Mouse (Mus musculus) CH12.LX (cell line): Measurements from ENCODE around the gene 4921517D22Rik. TPM values are rescaled to one million over a fixed set of nuclear protein-coding genes. Genes with fewer than 3 reads are reported as not detected.

Experiments used
- DNase-seq: peaks from one replicate; pipeline ENCODE4 v3.0.0-alpha.2; 2013; ENCODE audit errors: extremely low read depth
- H3K27ac ChIP-seq: 2 replicates; pipeline ENCODE4 v1.5.1; 2012; ENCODE audit warnings: low read depth, mild to moderate bottlenecking, control low read depth, moderate library complexity; ENCODE audit not compliant: insufficient read depth
- H3K27me3 ChIP-seq: replicated peaks from 2 replicates; pipeline ENCODE3; 2012; ENCODE audit warnings: inconsistent platforms
- H3K36me3 ChIP-seq, 2 experiments: replicated peaks in 1 of 2; 2 replicates each; pipeline versions ENCODE3 to v1.6.1; 2012; ENCODE audit warnings: inconsistent platforms in 1 of 2, low read length in 1 of 2, mild to moderate bottlenecking in 1 of 2, mixed read lengths in 1 of 2, moderate library complexity in 1 of 2; ENCODE audit not compliant: control insufficient read depth in 1 of 2, insufficient read depth in 1 of 2
- H3K4me1 ChIP-seq, 2 experiments: 2 replicates each; pipeline ENCODE4 v1.6.1; 2012; ENCODE audit warnings: inconsistent platforms in 1 of 2, moderate library complexity in 1 of 2; ENCODE audit not compliant: insufficient read depth in 2 of 2, control insufficient read depth in 1 of 2
- H3K4me2 ChIP-seq: 2 replicates; pipeline ENCODE4 v1.6.1; 2012; ENCODE audit warnings: low read depth, mild to moderate bottlenecking, control low read depth; ENCODE audit not compliant: poor library complexity, insufficient read depth, severe bottlenecking
- H3K4me3 ChIP-seq, 3 experiments: fragments of 150-350 bp in 1 of 3; sonication (generic) in 1 of 3; replicated peaks in 1 of 3; 2 replicates each; pipeline versions ENCODE3 to v1.5.1; 2011 to 2012; ENCODE audit warnings: low read depth in 2 of 3, low read length in 2 of 3, mild to moderate bottlenecking in 2 of 3, moderate library complexity in 2 of 3, control low read depth in 1 of 3, improper control_type of control experiment in 1 of 3, inconsistent platforms in 1 of 3, mixed read lengths in 1 of 3; ENCODE audit not compliant: poor library complexity in 1 of 3
- H3K79me2 ChIP-seq: replicated peaks from 2 replicates; pipeline ENCODE4 v1.6.1; 2012; ENCODE audit warnings: mild to moderate bottlenecking, moderate library complexity; ENCODE audit not compliant: control insufficient read depth, poor library complexity, insufficient read depth, severe bottlenecking; ENCODE audit errors: extremely low read depth
- H3K9ac ChIP-seq: 2 replicates; pipeline ENCODE4 v1.6.1; 2012; ENCODE audit warnings: low read depth, mild to moderate bottlenecking, control low read depth, moderate library complexity; ENCODE audit not compliant: insufficient read depth
- H3K9me3 ChIP-seq: replicated peaks from 2 replicates; pipeline ENCODE3; 2012; ENCODE audit warnings: low read length, inconsistent platforms, mixed read lengths
- BHLHE40 ChIP-seq: IDR thresholded peaks from 2 replicates; pipeline ENCODE4 v1.6.1; 2011; ENCODE audit warnings: mild to moderate bottlenecking, low read depth, low read length, improper control_type of control experiment
- CTCF ChIP-seq, 2 experiments: IDR thresholded peaks in 1 of 2; conservative IDR thresholded peaks in 1 of 2; 2 replicates each; pipeline ENCODE4 v1.5.1; 2011 to 2012; ENCODE audit warnings: low read depth in 2 of 2, low read length in 2 of 2, improper control_type of control experiment in 1 of 2, inconsistent platforms in 1 of 2, mild to moderate bottlenecking in 1 of 2, moderate library complexity in 1 of 2
- ELF1 ChIP-seq: IDR thresholded peaks from 2 replicates; pipeline ENCODE4 v1.6.1; 2014; ENCODE audit warnings: low read depth, mild to moderate bottlenecking, inconsistent platforms, low read length, improper control_type of control experiment
- GABPA ChIP-seq: IDR thresholded peaks from 2 replicates; pipeline ENCODE4 v1.6.1; 2012; ENCODE audit warnings: low read depth, low read length, improper control_type of control experiment, inconsistent platforms; ENCODE audit not compliant: insufficient replicate concordance
- HCFC1 ChIP-seq: IDR thresholded peaks from 2 replicates; pipeline ENCODE4 v1.6.1; 2012; ENCODE audit warnings: low read depth, mild to moderate bottlenecking, inconsistent platforms, low read length, improper control_type of control experiment
- JUN ChIP-seq: IDR thresholded peaks from 2 replicates; pipeline ENCODE4 v1.6.1; 2011; ENCODE audit warnings: low read depth, mild to moderate bottlenecking, low read length, improper control_type of control experiment, moderate library complexity; ENCODE audit not compliant: insufficient read depth
- JUND ChIP-seq: conservative IDR thresholded peaks from 2 replicates; pipeline ENCODE4 v1.6.1; 2011; ENCODE audit warnings: low read depth, low read length, improper control_type of control experiment
- MAFK ChIP-seq: IDR thresholded peaks from 2 replicates; pipeline ENCODE4 v1.6.1; 2011; ENCODE audit warnings: low read length, improper control_type of control experiment; ENCODE audit not compliant: insufficient replicate concordance
- MEF2A ChIP-seq: IDR thresholded peaks from 2 replicates; pipeline ENCODE4 v1.6.1; 2014; ENCODE audit warnings: low read depth, mild to moderate bottlenecking, inconsistent platforms, low read length, improper control_type of control experiment, borderline replicate concordance
- MXI1 ChIP-seq: IDR thresholded peaks from 2 replicates; pipeline ENCODE4 v1.6.1; 2011; ENCODE audit warnings: mild to moderate bottlenecking, low read depth, low read length, improper control_type of control experiment
- MYC ChIP-seq: IDR thresholded peaks from 2 replicates; pipeline ENCODE4 v1.6.1; 2011; ENCODE audit warnings: low read depth, mild to moderate bottlenecking, improper control_type of control experiment, low read length
- NRF1 ChIP-seq: IDR thresholded peaks from 2 replicates; pipeline ENCODE4 v1.6.1; 2014; ENCODE audit warnings: low read depth, mild to moderate bottlenecking, inconsistent platforms, low read length, improper control_type of control experiment, moderate library complexity
- PAX5 ChIP-seq: IDR thresholded peaks from 2 replicates; pipeline ENCODE4 v1.6.1; 2012; ENCODE audit warnings: low read length, inconsistent platforms, mixed read lengths
- POLR2A ChIP-seq: IDR thresholded peaks from 2 replicates; pipeline ENCODE4 v1.6.1; 2011; ENCODE audit warnings: low read depth, mild to moderate bottlenecking, improper control_type of control experiment, low read length
- POLR2AphosphoS2 ChIP-seq: IDR thresholded peaks from 2 replicates; pipeline ENCODE4 v1.6.1; 2011; ENCODE audit warnings: low read depth, low read length, improper control_type of control experiment
- RAD21 ChIP-seq: IDR thresholded peaks from 2 replicates; pipeline ENCODE4 v1.6.1; 2011; ENCODE audit warnings: low read depth, mild to moderate bottlenecking, low read length, improper control_type of control experiment, moderate library complexity
- SIN3A ChIP-seq: IDR thresholded peaks from 2 replicates; pipeline ENCODE4 v1.6.1; 2012; ENCODE audit warnings: low read length, improper control_type of control experiment, inconsistent platforms
- SMC3 ChIP-seq: IDR thresholded peaks from 2 replicates; pipeline ENCODE4 v1.6.1; 2011; ENCODE audit warnings: low read depth, low read length, improper control_type of control experiment
- USF1 ChIP-seq: IDR thresholded peaks from 2 replicates; pipeline ENCODE4 v1.6.1; 2014; ENCODE audit warnings: low read depth, mild to moderate bottlenecking, inconsistent platforms, low read length, improper control_type of control experiment
- USF2 ChIP-seq: conservative IDR thresholded peaks from 2 replicates; pipeline ENCODE4 v1.6.1; 2011; ENCODE audit warnings: low read depth, low read length, improper control_type of control experiment
- ZC3H11A ChIP-seq: IDR thresholded peaks from 2 replicates; pipeline ENCODE4 v1.6.1; 2012; ENCODE audit warnings: low read depth, mild to moderate bottlenecking, inconsistent platforms, low read length, improper control_type of control experiment
- ZKSCAN1 ChIP-seq: IDR thresholded peaks from 2 replicates; pipeline ENCODE4 v1.6.1; 2012; ENCODE audit warnings: low read depth, inconsistent platforms, low read length, improper control_type of control experiment, borderline replicate concordance
- ZNF384 ChIP-seq: IDR thresholded peaks from 2 replicates; pipeline ENCODE4 v1.6.1; 2012; ENCODE audit warnings: low read depth, low read length, improper control_type of control experiment, inconsistent platforms
- dilution Hi-C: fragments of 300-500 bp; cut with MboI; formaldehyde crosslinking; loops from 2 replicates; pipeline ENCODE4 v1.14.3; 2020; ENCODE audit warnings: low sequenced_read_pairs; ENCODE audit not compliant: extremely low pct_unique_long_range_greater_than_20kb, extremely low pct_ligation_motif_present
- in situ Hi-C: fragments of 300-500 bp; cut with MboI; formaldehyde crosslinking; loops from 3 replicates; pipeline ENCODE4 v1.14.3; 2019; ENCODE audit warnings: low sequenced_read_pairs, low pct_ligation_motif_present, low pct_unique_long_range_greater_than_20kb, mixed read lengths
- polyA plus RNA-seq: library from polyadenylated mRNA; unstranded; fragments of >175 nt; gene quantifications from 2 replicates; pipeline ENCODE4 v1.2.1, GENCODE M21; 2012; ENCODE audit warnings: low read depth; ENCODE audit not compliant: insufficient read length
- total RNA-seq, 2 experiments: library from RNA; depleted of rRNA; stranded (reverse); fragments of 300-350 nt in 1 of 2; fragments of >200 nt in 1 of 2; gene quantifications; 2 replicates each; pipeline ENCODE4 v1.2.3; 2012 to 2014

The 4921517D22Rik gene
- total and polyA plus RNA-seq, 3 experiments, result not detected

- no peaks in the 10 kb centered on the region for H3K79me2 ChIP-seq
- H3K27ac ChIP-seq, result no peak overlapping the region
- no peak overlapping the region for H3K9ac ChIP-seq
- peaks cover 26 to 57% of the 10 kb centered on the region in 2 experiments for H3K4me1 ChIP-seq
- no peak for DNase-seq
- in situ Hi-C loops (no loop called here), dilution Hi-C loops (no loop called here)
- H3K36me3 ChIP-seq, result peaks cover 3 to 50% of the 10 kb centered on the region in 2 experiments
- no peaks in the 10 kb centered on the region for H3K27me3 ChIP-seq
- TF ChIP-seq JUND, result no peak
- no peak for TF ChIP-seq POLR2AphosphoS2
- no peak for TF ChIP-seq SIN3A
- no peak for TF ChIP-seq USF2
- TF ChIP-seq ZKSCAN1, result no peak
- no peak for TF ChIP-seq MYC
- no peak for TF ChIP-seq ZC3H11A
- no peak for TF ChIP-seq GABPA
- no peak for TF ChIP-seq SMC3
- no peak for TF ChIP-seq JUN
- TF ChIP-seq ELF1, result no peak
- no peak for TF ChIP-seq RAD21
- TF ChIP-seq ZNF384, result no peak
- no peak for TF ChIP-seq CTCF (conservative IDR thresholded peaks at IDR 0.05 in 1 of 2, IDR thresholded peaks at IDR 0.05 in 1 of 2; ENCODE audit: low read depth in 2 of 2, low read length in 2 of 2)
- no peak for TF ChIP-seq BHLHE40
- peaks cover 2% of the 10 kb centered on the region for H3K9me3 ChIP-seq
- H3K4me3 ChIP-seq, result no peak overlapping the region
- no peak overlapping the region for H3K4me2 ChIP-seq
Measured at GRCm38 (mm10) chr13:59654465-59654864, 39.4 kb downstream of the 4921517D22Rik start.

DNA sequence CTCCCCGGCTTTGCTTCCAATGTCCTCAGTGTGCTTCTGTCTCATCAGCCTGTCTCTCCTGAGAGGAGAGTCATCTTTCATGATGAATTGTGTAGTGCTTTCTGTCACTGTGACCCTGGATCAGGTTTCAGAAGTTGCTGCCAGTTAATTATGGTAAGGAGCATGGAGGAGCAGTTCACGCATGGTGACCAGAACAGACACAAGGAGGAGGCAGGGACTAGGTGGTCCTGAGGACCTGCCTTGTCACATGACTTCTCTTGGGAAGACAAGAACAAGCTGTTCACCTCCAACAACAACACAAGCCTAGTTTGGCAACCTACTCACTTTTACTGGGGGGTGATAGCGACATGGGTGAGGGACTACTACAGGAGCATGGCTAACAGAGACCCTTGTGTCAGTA, 40.8 kb downstream of the 4921517D22Rik start:
- Histone ChIP-seq H3K4me1 (peaks cover 27 to 62% of the 10 kb centered on the region in 2 experiments), H3K9ac (no peak overlapping the region), H3K4me2 (no peak overlapping the region), H3K27ac (no peak overlapping the region), H3K4me3 (no peak overlapping the region), H3K27me3 (no peaks in the 10 kb centered on the region), H3K9me3 (peaks cover 2% of the 10 kb centered on the region), H3K79me2 (no peaks in the 10 kb centered on the region), H3K36me3 (peaks cover 6 to 60% of the 10 kb centered on the region in 2 experiments)
- in situ Hi-C loops, result no loop called here
- TF ChIP-seq PAX5, result no peak
- TF ChIP-seq NRF1, result no peak
- no peak for TF ChIP-seq HCFC1
- no peak for TF ChIP-seq MXI1
- no peak for TF ChIP-seq POLR2A
- TF ChIP-seq USF1, result no peak
- TF ChIP-seq JUND, result no peak
- TF ChIP-seq GABPA, result no peak
- TF ChIP-seq POLR2AphosphoS2, result no peak
- no peak for TF ChIP-seq ZC3H11A
- TF ChIP-seq SMC3, result no peak
- TF ChIP-seq MAFK, result no peak
- TF ChIP-seq RAD21, result no peak
- TF ChIP-seq MEF2A, result no peak
- DNase-seq, result no peak
- dilution Hi-C loops, result no loop called here
